Comparison of ENCODE assay signal across 11 mouse cellular contexts in genomic region chr8:26608001-26608400, GRCm38 (mm10).
"Had no signal": no experiment of that assay in that cellular context is flagged by ENCODE, and none has a peak within 500 bp of the region (broad histone marks: within the 10 kb centered on the region; RNA-seq: fewer than 3 reads in every experiment).

No protein-coding gene starts in this region.

- DNase-seq: liver, postnatal 0 days; lung, adult 2 months; lung, postnatal 14 days; lung, postnatal 36 days; right cerebral cortex, postnatal 25 days; thymus, adult 18-20 months; thymus, postnatal 14 days; thymus, postnatal 36 days had no signal

- ATAC-seq: liver, postnatal 0 days; lung, postnatal 0 days; midbrain, embryonic 13.5 days; midbrain, embryonic 15.5 days had no signal
